Mouse (Mus musculus): ENCODE data around the gene Oaf.

- TF ChIP-seq POLR2A (IDR thresholded peaks at IDR 0.05; ENCODE audit: borderline replicate concordance, extremely low read depth, insufficient read depth, insufficient read length, poor library complexity, severe bottlenecking): no peak
- TF ChIP-seq CTCF (IDR thresholded peaks at IDR 0.05; ENCODE audit: borderline replicate concordance, extremely low read depth, insufficient read depth, insufficient read length): no peak
These were observed 6.2 kb downstream of the Oaf start for GRCm38 (mm10) chr9:43233515-43233914.
